Mouse (Mus musculus): ENCODE measurements around the gene Catip. TPM values are rescaled to one million over a fixed set of nuclear protein-coding genes. Genes with fewer than 3 reads are reported as not detected.
"Not testable (repeated sequence)": the region's sequence is repeated elsewhere in the genome, so short reads cannot be mapped to it uniquely, and the experiment has no call there.

The Catip gene
- total RNA-seq, 2 experiments from 2014 or later: 0.33 to 0.35 TPM

DNA sequence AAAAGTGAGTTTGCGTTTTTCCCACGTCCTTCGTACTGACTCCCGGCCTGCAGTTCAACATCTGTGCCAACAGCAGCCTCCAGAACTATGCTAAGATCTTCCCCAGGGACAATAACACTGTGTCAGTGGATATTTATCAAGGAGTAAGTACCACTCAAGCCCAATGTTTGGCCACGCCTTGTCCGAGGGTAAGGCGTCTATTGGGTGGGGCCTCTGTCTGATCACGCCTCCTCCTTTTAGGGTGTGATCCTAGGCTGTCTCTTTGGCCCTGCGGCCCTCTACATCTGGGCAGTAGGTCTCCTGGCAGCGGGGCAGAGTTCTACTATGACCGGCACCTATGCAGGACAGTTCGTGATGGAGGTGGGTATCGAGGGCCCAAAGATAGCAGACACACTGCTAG is 21.5 kb downstream of the Catip start:
- no peak for DNase-seq (ENCODE audit: low spot score in 2 of 2)

DNA sequence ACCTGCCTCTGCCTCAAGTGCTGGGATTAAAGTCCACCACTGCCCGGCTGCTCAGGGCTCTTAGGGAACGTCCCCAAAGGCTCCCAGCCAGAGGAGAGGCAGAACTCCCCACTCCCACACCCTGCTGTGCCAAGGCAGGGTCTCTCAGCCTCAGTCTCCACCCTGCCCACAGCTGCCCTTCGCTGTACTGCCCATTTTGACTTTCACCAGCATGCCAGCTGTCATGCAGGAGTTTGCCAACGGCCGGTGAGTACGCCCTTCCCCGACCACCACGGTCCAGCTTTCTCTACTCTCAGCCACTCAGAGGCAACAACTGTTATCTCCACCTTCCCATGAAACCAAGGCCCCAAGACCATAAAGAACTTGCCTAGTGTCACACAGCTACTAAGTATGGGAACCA is 22.6 kb downstream of the Catip start:
- no peak for DNase-seq (ENCODE audit: low spot score in 2 of 2)

DNA sequence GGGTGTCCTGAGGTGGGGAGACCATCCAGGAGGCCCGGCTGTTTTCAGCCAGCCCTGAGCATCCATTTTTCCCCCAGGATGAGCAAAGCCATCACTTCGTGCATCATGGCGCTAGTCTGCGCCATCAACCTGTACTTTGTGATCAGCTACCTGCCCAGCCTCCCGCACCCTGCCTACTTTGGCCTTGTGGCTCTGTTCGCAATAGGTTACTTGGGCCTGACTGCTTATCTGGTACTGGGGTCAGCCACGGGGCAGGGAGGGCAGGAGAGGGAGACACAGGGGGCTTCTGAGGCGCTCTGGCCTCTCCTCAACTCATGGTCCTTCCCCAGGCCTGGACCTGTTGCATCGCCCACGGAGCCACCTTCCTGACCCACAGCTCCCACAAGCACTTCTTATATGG is 23.2 kb downstream of the Catip start:
- DNase-seq (ENCODE audit: low spot score in 2 of 2): no peak

DNA sequence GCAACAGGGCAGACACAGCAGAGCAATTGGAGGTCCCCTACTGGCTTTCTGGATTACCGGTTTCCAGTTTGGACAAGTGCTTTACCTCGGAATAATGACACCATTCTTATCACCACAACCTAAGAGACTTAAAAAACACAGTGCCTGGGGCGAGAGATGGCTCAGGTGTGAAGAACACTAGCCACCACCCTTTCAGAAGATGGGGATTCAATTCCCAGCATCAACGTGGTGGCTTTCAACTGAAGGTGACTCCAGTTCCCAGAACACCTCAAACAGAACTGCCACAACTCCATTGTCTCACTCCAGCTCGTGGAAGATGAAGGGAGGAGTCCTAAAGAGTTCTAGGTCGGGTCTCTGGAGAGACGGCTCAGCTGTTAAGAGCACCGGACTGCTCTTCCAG is 23.6 kb downstream of the Catip start:
- no peak for DNase-seq (ENCODE audit: low spot score in 2 of 2)

DNA sequence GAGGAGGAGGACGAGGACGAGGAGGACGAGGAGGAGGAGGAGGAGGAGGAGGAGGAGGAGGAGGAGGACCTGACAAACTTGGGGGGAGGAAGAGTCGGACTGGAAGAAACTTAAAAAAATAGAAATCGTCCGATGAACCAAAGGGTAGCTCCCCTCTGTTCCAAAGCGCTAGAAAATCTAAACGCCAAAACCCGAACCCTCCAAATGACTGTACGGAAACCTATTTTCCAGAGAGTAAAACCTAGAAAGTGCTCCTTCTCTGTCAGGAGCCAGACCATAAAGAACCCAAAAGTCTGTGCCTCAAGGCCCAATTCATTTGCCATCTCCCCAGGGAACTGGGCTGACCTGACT is 24.4 kb downstream of the Catip start:
- DNase-seq (ENCODE audit: low spot score in 2 of 2): no peak

DNA sequence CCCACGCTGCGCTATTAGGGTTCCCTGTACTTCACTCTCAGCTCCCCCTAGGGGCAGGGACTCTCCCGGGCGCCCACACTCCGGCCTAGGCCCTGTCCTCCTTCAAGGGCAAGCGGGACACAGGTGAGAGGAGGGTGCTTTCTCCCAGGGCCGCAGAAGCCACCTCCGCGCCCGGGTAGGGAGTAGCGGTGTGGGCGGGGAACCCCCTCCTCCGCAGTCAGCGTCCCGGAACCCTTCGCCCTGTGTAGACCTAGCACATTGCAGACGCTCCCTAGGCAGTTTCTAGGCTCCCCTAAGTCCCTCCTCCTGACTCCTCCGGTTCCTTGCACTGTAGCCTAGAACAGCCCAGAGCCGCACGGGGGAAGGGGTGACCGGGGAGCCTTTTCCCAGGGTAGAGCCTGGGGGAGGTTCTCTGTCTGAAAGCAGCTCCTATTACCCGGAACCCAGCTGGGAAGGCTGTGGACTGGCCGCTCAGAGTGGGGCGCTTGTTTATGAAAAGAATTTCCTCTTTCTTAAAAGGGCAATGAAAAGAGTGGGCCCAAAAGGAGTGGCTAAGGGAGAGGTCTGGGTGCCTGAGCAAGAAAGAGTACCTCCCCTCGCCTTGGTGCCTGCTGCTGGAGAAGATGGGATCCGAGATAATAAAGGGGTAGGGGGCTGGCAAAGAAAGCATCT is 24.9 kb downstream of the Catip start:
- DNase-seq (ENCODE audit: low spot score in 2 of 2): peak; percentile 93 to 94

DNA sequence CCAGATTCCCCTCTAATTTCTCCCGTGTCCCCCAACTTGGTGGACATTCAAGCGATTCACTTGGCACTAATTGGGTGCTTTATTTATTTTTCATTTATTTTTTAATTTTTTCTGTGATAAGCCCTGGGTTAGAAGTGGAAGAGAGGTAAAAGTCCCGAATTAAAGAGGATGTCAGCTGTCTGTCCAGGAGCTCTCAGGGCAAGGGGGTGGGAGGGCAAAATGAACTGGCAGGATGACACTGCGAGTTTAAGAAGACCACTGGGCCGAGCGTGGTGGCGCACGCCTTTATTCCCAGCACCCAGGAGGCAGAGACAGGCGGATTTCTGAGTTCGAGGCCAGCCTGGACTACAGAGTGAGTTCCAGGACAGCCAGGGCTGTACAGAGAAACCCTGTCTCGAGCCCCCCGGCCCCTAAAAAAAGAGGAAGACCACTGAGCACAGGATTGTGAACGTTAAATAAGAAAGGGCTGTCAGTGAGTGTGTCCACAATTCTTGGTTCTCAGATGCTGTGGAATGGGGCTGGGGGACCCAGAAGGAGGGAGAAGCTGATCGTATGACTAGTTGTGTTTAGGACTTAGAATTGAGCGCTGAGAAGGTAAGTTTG is 25.6 kb downstream of the Catip start:
- DNase-seq (ENCODE audit: low spot score in 2 of 2): no peak

DNA sequence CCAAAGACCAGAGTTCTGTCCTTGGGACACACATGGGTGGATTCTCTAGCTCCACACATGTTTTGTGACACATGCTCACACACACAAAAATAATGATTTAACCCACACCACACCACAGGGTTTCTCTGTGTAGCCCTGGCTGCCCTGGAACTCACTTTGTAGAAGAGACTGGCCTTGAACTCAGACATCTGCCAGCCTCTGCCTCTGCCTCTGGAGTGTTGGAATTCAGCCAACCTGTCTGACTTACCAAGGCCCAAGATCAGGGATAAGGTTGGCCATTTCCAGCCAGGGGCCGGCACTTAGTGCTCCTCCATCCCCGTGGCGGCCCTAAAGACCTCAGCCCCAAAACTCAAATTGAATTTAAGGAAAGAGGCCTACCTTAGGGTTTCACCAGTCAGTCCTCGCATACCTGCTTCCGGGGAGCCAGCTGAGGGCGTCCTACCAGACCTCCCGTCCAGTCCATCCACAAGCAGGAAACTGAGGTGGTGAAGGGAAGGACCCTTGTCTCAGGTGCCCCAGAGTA is 26.6 kb downstream of the Catip start:
- peak in 1 of 2 experiments; percentile 33 for DNase-seq (ENCODE audit: low spot score in 2 of 2)

DNA sequence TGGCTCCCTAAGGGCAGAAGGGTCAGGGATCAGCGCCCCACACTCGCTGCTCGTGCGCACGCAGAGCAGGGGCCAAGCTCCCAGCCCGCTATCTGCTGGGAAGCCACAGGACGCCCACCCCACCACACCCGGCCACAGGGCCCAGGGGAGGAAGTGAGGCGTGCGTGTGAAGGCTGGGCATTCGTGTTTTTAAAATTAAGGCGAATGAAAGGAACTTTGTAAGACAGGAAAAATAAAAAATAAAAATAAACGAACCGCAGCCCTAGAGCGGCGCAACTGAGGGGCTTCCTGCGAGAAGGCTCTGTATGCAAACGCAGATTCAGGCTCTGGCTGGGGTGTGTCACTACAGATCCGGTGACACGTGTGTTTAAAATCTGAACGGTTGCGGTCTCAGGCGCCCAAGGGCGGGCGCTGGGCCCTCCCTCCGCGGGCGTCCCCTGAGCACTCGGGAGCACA is 28.0 kb downstream of the Catip start:
- peak in 1 of 2 experiments; percentile 35 for DNase-seq (ENCODE audit: low spot score in 2 of 2)

DNA sequence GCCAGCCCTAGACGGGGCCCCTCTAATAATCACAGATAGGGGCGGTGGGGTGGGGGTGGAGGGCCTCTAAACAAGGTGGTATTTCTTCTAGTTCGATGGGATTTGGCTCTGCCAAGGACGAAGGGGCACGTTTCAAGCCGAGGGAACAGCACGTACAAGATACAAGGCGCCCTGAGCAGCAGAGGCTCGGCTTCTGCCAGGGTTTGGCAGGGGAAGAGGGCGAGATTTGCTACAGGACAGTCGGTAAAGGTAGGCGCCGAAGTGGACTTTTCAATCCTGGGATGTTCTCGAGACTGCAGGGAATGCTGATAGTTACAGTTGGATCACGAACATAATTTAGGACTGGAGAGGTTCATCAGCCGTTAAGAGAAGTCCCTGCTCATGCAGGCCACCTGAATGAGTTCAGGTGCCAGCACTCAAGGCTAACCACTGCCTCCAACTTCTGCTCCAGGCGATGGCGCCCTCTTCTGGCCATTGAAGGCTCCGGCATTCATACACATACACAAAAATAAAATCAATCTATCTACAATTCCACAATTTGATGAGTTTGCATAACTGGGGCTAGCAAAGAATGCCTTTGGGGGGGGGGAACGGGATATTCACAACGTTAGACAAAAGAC is 28.5 kb downstream of the Catip start:
- DNase-seq (ENCODE audit: low spot score in 2 of 2): peak; percentile 65 to 70

DNA sequence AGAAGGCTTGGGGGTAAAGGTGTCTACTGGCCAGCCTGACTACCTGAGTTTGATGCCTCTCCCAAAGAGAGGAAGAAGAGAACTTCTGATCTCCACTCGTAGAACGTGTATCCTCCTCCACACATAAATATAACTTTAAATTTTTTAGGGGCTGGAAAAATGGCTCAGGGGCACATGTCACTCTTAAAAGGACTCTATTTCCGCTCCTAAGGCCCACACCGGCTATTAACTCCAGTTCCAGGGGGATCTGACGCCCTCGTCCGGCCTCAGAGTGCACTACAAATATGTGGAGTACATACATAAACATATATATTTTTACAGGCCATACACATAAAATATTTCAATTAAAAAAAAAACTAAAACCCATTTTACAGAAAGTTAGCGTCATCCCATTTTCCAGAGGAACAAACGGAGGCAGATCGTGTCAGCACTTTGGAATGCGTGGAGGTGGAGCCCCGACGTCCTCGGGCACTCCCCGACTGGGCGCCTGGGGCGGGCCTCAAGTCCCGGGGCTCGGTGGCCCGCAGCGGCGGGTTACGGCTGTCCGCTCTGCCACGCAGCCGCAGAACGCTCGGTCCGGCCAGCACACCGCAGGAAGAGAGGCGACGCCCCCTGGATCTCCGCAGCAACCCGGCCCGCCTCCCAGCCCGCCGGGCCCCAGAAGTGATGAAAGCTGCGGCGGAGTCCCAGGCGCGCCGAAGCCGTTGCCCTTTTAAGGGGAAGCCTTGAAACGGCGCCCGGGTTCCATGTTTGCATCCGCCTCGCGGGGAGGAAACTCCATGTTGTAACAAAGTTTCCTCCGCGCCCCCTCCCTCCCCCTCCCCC is 29.2 kb downstream of the Catip start, which contains the start of gene Ctdsp1:
Gene Ctdsp1, plus strand, starts transcription at position 586 of the 825 bp plus-strand sequence.
- peak; percentile 94 to 95 for DNase-seq (ENCODE audit: low spot score in 2 of 2)

DNA sequence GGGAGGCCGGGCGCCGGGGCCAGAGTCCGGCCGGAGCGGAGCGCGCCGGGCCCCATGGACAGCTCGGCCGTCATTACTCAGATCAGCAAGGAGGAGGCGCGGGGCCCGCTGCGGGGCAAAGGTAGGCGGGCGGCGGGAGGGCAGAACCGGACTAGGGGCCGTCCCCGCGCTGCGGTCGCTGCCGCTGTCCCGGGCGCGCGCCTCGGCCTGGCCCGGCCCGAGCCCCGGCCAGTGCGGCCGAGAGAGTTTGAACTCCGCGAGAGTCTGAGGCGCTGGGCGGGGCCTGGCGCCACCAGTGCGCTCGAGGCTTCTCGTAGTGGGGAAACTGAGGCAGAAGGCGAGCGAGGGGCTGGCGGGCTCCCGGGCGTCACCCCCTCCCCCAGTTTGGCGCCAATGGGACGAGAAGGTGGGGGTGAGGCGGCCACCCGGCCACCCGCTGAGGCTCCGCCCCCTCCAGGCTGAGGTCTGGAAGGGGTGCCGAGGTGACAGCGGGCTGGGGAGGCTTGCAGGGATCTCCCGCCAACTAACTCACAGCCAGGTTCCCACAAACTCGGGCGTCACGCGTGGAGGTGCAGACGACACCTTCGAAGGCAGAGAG is 30.0 kb downstream of the Catip start:
- DNase-seq (ENCODE audit: low spot score in 2 of 2): peak; percentile 77 to 81

DNA sequence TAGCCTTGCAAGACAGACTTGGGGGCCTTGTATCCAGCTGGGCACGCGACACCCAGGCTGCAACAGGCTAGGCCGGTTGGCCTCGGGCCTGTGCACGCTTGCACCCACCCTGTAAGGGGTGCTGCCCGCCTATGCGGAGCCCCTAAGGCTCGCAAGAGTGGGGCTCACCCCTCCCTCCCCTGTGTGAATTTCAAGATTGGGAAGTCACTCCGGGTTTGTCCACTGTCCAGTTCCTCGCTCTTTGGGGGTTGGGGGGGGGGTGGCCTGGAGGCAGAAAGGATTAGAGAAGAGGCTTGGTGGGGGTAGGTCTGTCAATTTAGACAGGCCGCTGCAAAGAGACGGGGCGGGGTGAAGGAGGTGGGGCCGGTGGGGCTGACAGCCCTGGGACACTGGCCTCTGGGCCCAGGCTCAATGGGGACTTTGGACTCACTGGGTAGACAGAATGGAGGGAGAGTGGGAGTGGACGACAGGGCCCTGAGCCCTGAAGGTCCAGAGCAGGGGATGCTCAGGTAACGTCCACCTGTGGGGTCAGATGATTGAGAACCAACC is 30.6 kb downstream of the Catip start:
- peak in 1 of 2 experiments; percentile 29 for DNase-seq (ENCODE audit: low spot score in 2 of 2)

DNA sequence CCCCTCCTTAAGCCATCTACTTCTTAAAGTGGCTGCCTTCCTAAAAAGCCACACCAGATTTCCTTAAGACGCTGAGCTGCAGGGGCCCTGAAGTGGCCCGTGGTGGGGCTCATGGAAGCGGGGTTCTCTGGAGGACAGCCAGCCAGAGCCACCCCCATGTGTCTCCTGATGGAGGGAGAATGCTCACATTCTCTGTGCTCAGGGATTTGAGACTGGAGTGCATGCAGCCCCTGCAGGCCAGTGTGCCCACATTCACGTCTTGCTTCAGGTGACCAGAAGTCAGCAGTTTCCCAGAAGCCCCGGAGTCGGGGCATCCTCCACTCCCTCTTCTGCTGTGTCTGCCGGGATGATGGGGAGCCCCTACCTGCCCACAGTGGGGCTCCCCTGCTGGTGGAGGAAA is 31.1 kb downstream of the Catip start:
- DNase-seq (ENCODE audit: low spot score in 2 of 2): peak in 1 of 2 experiments; percentile 25

DNA sequence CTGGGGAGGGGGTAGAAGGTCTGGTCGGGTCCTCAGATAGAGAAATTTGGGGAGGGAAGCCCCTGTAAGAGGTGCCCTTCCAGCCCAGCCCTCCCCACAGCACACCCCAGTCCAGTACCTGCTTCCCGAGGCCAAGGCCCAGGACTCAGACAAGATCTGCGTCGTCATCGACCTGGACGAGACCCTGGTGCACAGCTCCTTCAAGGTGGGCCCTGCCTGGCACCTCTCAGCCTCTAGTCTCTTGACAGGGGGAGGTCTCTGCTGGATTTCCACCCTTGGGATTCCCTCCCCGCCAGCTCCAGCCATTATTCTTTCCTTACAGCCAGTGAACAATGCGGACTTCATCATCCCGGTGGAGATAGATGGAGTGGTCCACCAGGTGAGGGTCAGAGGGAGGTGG is 31.8 kb downstream of the Catip start:
- DNase-seq (ENCODE audit: low spot score in 2 of 2): peak in 1 of 2 experiments; percentile 20

DNA sequence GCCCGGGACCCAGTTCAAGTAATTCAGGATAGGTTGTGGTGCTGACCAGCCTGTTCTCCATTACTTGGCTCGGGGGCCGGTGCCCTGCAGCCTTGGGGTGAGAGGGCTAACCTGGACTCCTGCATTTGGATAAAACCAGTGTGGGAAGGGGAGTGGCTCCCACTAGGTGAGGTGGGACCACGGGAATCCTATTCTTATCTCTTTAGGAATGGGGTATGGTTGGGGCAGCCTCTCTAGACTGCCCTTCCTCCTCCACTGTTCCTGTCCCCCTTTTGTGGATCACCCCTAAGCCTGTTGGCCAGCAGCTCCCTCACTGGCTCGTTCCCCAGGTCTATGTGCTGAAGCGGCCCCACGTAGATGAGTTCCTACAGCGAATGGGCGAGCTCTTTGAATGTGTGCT is 32.4 kb downstream of the Catip start:
- DNase-seq (ENCODE audit: low spot score in 2 of 2): peak in 1 of 2 experiments; percentile 22

DNA sequence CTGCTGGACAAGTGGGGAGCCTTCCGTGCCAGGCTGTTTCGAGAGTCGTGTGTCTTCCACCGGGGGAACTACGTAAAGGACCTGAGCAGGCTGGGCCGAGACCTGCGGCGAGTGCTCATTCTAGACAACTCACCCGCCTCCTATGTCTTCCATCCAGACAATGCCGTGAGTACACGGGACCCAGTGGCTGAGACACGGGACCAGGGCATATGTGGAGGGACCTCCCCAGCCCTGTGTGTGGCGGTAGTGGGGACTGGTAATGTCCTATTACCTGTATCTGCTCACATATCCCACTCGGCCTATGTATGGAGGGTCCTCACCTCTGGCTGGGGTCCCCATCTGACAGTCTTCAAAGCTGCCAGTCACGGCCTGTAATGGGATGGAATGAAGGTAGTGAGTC is 33.0 kb downstream of the Catip start:
- peak in 1 of 2 experiments; percentile 19 for DNase-seq (ENCODE audit: low spot score in 2 of 2)

DNA sequence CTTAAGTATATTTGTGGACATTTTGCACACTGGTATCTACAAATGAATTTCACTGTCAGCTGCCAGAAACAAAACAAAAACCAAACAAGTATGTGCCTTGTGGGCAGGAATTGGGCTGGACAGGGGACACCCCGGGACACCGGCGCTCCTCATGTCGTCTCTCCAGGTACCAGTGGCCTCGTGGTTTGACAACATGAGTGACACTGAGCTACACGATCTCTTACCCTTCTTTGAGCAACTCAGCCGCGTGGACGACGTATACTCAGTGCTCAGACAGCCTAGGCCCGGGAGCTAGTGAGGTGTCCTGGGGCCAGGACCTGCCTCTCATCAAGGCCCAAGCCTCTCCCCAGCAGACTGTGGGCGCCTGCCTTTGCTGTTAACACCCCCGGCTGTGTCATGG is 33.4 kb downstream of the Catip start:
- peak in 1 of 2 experiments; percentile 23 for DNase-seq (ENCODE audit: low spot score in 2 of 2)

DNA sequence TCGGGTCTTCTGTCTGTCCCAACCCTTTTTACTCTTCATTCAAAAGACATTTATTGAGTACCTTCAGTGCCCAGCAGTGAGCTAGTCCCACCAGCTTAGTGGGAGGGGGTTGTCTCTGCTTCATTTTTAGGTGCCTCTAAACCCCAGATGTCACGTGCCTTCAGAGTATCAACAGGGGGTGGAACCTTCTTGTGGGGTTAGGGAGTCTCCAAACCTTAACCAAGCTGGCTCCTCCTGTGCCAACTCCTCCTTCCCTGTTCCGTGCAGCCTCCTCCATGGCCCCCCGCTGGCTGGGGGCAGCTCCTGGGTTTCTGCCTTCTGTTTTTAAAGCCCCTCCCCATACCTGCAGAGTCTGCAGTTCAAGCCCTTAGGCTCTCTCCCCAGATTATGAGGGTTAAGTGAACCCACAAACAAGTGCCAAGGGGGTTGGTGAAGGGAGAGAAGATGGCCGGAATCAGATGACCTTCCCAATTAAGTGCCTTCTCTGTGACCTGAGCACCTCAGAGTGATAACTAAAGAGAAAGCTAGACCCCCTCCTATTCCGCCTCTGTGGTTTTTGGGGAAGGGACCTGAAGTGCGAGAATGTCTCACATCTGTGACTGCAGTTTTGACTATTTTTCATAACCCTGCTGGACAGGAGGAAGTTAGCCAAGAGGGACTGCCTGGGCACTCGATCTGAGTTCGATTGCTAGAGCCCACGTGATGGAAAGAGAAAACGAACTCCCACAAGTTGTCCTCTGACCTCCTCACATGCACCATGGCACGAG is 34.7 kb downstream of the Catip start:
- DNase-seq (ENCODE audit: low spot score in 2 of 2): not testable (repeated sequence)

Data from adrenal gland, adult 18-20 months (tissue).